Mouse (Mus musculus) left cerebral cortex, adult 18-20 months (tissue): ENCODE measurements around the gene Anks1. TPM values are rescaled to one million over a fixed set of nuclear protein-coding genes. Genes with fewer than 3 reads are reported as not detected.
"Not testable (repeated sequence)": the region's sequence is repeated elsewhere in the genome, so short reads cannot be mapped to it uniquely, and the experiment has no call there.

ENCODE experiments used
- DNase-seq, 2 experiments: peaks; one replicate each; pipeline ENCODE4 v3.0.0; 2021 to 2022; ENCODE audit warnings: low spot score in 2 of 2, mixed read lengths in 1 of 2
- total RNA-seq, 2 experiments: library from RNA; stranded (reverse); gene quantifications; 2 replicates each; pipeline ENCODE4 v1.2.3; 2021

The Anks1 gene
- total RNA-seq, 2 experiments from 2014 or later = 39.5 to 44.5 TPM

GRCm38 (mm10) chr17:27994001-27994944 lies 85.2 kb downstream of the Anks1 start:
- DNase-seq = no peak

DNA sequence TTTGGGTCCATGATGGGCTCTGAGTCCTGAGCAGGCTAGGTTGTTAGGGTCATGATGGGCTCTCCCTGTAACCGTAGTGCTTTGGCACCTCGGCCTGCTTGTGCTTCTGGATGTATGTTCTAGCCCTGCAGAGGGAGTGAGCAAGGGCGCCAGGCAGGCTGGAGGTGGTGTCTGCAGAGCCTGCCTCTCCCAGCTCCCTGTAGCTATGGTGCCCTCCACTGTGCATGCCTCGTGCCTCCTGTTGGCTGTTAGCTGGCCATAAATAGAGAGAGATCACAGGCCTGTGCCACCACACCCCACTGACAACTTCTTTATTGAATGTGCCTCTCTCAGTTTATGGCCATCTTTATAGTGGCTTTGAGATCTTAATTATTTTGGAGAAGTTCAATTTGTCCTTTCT lies 87.2 kb downstream of the Anks1 start:
- no peak for DNase-seq

- DNase-seq = peak; percentile 80 to 87
Measured at GRCm38 (mm10) chr17:27997212-27997611, 88.1 kb downstream of the Anks1 start.

DNA sequence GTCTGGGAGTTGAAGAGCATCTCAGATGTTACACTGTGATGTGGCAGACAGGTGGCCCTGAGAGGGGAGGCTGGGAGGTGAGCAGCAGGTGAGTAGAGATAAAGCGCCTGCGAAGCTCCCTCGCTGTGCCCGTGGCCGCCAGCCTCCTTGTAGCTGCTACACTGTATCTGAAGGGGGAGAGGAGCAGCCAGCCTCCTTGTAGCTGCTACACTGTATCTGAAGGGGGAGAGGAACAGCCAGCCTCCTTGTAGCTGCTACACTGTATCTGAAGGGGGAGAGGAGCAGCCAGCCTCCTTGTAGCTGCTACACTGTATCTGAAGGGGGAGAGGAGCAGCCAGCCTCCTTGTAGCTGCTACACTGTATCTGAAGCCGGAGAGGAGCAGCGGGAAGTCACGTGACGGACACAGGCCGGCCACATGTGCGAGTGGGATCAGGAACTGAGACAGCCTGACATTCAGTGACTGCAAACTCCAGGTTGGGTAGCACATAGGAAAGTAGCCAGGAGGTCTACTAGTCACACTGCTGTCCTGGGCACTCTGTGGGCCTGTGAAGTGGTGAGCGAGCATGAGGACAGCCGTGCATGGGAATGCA lies 90.7 kb downstream of the Anks1 start:
- DNase-seq = not testable (repeated sequence)

- DNase-seq = no peak
Measured at GRCm38 (mm10) chr17:28000389-28000788, 91.3 kb downstream of the Anks1 start.

GRCm38 (mm10) chr17:28000851-28001250 lies 91.7 kb downstream of the Anks1 start:
- no peak for DNase-seq

GRCm38 (mm10) chr17:28005393-28005792 lies 96.3 kb downstream of the Anks1 start:
- no peak for DNase-seq

- no peak for DNase-seq
Measured at GRCm38 (mm10) chr17:28006208-28006607, 97.1 kb downstream of the Anks1 start.

- peak in 1 of 2 experiments; percentile 28 for DNase-seq
Measured at GRCm38 (mm10) chr17:28006611-28007010, 97.5 kb downstream of the Anks1 start.

DNA sequence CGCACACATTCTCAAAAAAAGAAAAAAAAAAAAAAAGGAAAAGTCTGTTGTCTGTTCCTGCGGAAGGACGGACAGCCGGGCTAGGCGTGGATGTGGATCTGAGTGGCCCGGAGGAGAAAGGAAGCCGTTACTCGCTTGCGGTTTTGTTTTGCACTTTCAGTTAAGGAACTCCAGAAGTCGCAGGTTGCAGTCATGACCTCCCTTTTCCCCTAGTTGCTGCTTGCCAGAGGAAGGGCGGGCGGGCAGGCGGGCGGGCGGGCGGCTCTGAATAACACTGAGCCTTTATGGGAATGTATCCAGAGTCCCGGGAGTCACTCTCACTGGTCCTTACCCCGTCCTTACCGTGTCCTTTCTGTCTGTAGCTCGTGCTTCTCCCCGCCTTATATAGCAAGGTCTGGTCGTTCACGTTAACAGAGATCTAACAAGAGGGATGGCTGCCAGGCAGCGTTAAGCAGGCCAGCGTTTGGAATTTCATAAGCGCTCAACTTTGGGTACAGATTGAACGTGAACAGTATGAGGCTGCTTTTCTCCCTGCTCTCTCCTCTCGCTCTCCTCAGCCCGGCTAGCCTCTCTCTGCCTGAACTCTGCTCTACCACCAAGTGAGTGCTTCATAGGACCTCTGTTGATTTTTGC lies 98.2 kb downstream of the Anks1 start:
- peak in 1 of 2 experiments; percentile 22 for DNase-seq

DNA sequence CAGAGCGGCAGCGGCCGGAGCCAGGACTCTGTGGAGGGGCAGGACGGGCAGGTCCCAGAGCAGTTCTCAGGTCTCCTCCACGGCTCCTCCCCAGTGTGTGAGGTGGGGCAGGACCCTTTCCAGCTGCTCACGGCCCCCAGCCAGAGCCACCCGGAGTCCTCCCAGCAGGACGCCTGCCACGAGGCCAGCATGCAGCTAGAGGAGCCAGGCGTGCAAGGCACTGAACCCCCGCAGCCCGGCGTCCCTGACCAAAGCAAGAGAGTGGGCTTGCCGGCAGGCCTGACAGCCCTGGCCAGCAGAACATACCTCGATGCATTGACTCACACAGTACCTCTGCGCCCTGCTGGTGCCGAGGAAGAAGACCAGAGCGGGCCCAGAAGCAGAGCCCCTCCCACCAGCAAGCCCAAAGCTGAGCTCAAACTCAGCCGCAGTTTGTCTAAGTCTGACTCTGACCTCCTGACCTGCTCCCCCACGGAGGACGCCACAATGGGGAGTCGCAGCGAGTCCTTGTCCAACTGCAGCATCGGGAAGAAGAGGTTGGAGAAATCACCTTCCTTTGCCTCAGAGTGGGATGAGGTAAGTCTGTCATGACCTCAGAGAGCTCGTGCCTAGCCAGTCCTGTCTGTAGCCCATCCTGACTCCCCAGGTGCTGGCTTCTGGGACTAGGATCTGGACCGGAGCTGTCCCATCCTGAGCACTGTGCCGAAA lies 98.9 kb downstream of the Anks1 start:
- DNase-seq = no peak

GRCm38 (mm10) chr17:28008565-28008981 lies 99.5 kb downstream of the Anks1 start:
- DNase-seq = peak; percentile 28 to 31

DNA sequence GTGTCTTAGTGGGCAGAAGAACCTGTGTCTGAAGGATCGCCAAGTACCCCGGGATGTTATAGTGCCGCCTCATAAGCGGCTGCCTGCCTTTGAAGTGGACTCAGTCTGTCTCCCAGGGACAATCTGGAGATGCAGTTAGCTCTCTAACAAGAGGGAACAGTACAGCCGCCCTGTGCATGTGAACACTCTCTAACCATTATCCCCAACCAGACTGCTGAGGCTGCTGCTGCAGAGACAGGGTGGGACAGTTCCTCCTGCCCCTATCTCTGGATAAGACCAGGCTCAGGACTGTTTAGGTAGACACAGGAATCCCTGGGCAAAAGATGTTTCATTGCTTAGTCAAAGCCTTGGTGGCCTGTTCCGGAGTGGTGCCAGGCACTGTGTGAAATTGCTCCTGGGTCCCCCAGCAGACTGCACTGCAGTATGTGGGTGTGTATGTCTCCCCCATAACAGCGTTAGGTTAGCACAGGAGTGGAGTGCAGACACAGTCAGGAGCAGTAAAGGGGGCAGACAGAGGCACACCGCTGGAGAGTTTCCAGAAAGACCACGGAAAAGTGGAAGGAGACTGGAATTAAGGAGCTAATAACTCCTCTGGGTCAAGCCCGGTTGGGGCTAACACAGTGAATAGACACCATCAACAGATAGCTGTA lies 100.1 kb downstream of the Anks1 start:
- DNase-seq = no peak

DNA sequence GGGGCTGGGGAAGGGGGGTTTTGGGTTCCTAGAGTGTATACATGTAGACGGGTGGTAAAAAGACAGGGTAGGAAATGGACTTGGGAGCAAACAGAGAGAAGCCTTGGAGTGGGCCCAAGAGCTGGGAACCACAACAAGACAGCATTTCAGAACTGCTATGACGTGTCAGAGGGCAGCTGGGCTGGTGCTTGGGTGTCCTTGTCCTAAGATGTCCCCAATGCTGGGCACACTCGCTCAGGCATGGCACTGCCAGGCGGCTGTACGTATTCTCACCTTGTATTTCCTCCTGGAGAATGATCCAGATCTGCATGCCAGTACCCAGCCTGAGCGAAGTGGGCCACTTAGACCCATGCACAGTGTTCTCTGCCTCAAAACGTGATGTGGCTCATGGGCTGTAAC lies 100.6 kb downstream of the Anks1 start:
- DNase-seq = no peak

- DNase-seq = no peak
Measured at GRCm38 (mm10) chr17:28010925-28011324, 101.8 kb downstream of the Anks1 start.

- no peak for DNase-seq
Measured at GRCm38 (mm10) chr17:28012851-28013250, 103.7 kb downstream of the Anks1 start.

- DNase-seq = no peak
Measured at GRCm38 (mm10) chr17:28013259-28013875, 104.3 kb downstream of the Anks1 start.

DNA sequence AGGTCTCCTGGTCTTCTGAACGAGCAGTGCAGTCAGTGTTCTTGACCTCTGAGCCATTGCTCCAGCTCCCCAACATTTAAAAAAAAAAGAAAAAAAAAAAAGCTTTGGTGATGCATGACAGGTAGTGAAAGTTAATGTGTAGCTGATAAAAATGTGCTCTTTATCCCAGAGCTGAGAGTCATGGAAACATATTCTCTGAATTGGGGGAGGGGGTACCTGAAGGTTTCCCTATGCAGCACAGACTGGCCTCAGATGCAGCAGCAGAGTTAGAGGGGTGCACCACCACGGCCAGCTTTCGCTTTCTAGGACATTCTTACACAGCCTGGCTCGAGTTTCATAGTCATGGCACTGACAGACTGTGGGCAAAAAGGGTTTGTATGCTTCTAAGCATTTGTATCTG lies 105.3 kb downstream of the Anks1 start:
- no peak for DNase-seq

GRCm38 (mm10) chr17:28015068-28015730 lies 106.1 kb downstream of the Anks1 start:
- DNase-seq = no peak
